Mouse (Mus musculus): ENCODE results near the gene Shank1. TPM values are rescaled to one million over a fixed set of nuclear protein-coding genes. Genes with fewer than 3 reads are reported as not detected.

Shank1 gene
- 0.78 and 0.85 TPM in 2 replicates for polyA plus RNA-seq (2014; fragmentation: Nextera tagmentation; extraction: Ambion mirVana)

GRCm38 (mm10) chr7:44309475-44310284, at the start of gene Shank1:
Gene Shank1, plus strand, starts transcription at chr7:44310253.
- peak within 1 kb of the TSS; percentile 41 for H3K4me3 ChIP-seq (ENCODE audit: low read depth, low read length)
- no peaks in the 10 kb centered on the region for H3K36me3 ChIP-seq (ENCODE audit: control insufficient read depth, insufficient read depth, low read length)
- peak within 1 kb of the TSS; percentile 94 for H3K4me2 ChIP-seq (ENCODE audit: low read depth, severe bottlenecking)
- DNase-seq (ENCODE audit: low spot score) (no peak), ATAC-seq (ENCODE audit: insufficient number of reproducible peaks, low FRiP score, low TSS enrichment, low read depth) (no peak)
- no peaks in the 10 kb centered on the region for H3K9me3 ChIP-seq (ENCODE audit: control insufficient read depth, low read length)
- 15% methylated on average over 16 of the region's 22 CpGs for WGBS
- peak within 1 kb of the TSS; percentile 45 for H3K9ac ChIP-seq (ENCODE audit: low read length)
- peaks cover 13% of the 10 kb centered on the region for H3K4me1 ChIP-seq (ENCODE audit: control insufficient read depth, insufficient read depth, low read length)
- H3K27ac ChIP-seq (replicated peaks; ENCODE audit: low read depth, low read length) = no peak within 1 kb of the TSS
- H3K27me3 ChIP-seq (ENCODE audit: control insufficient read depth, insufficient read depth, low read length) = peaks cover 16% of the 10 kb centered on the region

GRCm38 (mm10) chr7:44260410-44260809, 49.6 kb upstream of the Shank1 start:
- ATAC-seq (ENCODE audit: insufficient number of reproducible peaks, low FRiP score, low TSS enrichment, low read depth) (no peak), DNase-seq (ENCODE audit: low spot score) (no peak)
- Histone ChIP-seq H3K9ac (ENCODE audit: low read length) (no peak overlapping the region), H3K36me3 (ENCODE audit: control insufficient read depth, insufficient read depth, low read length) (no peaks in the 10 kb centered on the region), H3K27ac (replicated peaks; ENCODE audit: low read depth, low read length) (no peak overlapping the region), H3K4me2 (ENCODE audit: low read depth, severe bottlenecking) (no peak overlapping the region), H3K4me3 (ENCODE audit: low read depth, low read length) (no peak overlapping the region), H3K4me1 (ENCODE audit: control insufficient read depth, insufficient read depth, low read length) (peaks cover 4% of the 10 kb centered on the region; the same call in 1 of the 2 replicates), H3K27me3 (ENCODE audit: control insufficient read depth, insufficient read depth, low read length) (peaks cover 9% of the 10 kb centered on the region), H3K9me3 (ENCODE audit: control insufficient read depth, low read length) (no peaks in the 10 kb centered on the region; the same call in 1 of the 2 replicates)
- WGBS = 71% methylated on average over 6 of the region's 6 CpGs

GRCm38 (mm10) chr7:44261147-44261546, 48.9 kb upstream of the Shank1 start, which contains the start of gene Gm15517:
Gene Gm15517, plus strand, starts transcription at chr7:44261447.
- no peaks in the 10 kb centered on the region for H3K36me3 ChIP-seq (ENCODE audit: control insufficient read depth, insufficient read depth, low read length)
- peaks cover 4% of the 10 kb centered on the region; the same call in 1 of the 2 replicates for H3K4me1 ChIP-seq (ENCODE audit: control insufficient read depth, insufficient read depth, low read length)
- H3K9ac ChIP-seq (ENCODE audit: low read length) = no peak within 1 kb of the TSS
- H3K27me3 ChIP-seq (ENCODE audit: control insufficient read depth, insufficient read depth, low read length) = peaks cover 9% of the 10 kb centered on the region
- ATAC-seq (ENCODE audit: insufficient number of reproducible peaks, low FRiP score, low TSS enrichment, low read depth) (no peak), DNase-seq (ENCODE audit: low spot score) (no peak)
- H3K4me2 ChIP-seq (ENCODE audit: low read depth, severe bottlenecking) = no peak within 1 kb of the TSS
- no peaks in the 10 kb centered on the region; the same call in 1 of the 2 replicates for H3K9me3 ChIP-seq (ENCODE audit: control insufficient read depth, low read length)
- H3K4me3 ChIP-seq (ENCODE audit: low read depth, low read length) = no peak within 1 kb of the TSS
- H3K27ac ChIP-seq (replicated peaks; ENCODE audit: low read depth, low read length) = no peak within 1 kb of the TSS
- 64% methylated on average over 5 of the region's 5 CpGs for WGBS

- H3K9ac ChIP-seq (ENCODE audit: low read length) = no peak overlapping the region
- H3K9me3 ChIP-seq (ENCODE audit: control insufficient read depth, low read length) = no peaks in the 10 kb centered on the region; the same call in 1 of the 2 replicates
- peak; percentile 41 for ATAC-seq (ENCODE audit: insufficient number of reproducible peaks, low FRiP score, low TSS enrichment, low read depth)
- peak overlapping the region; percentile 31 for H3K4me2 ChIP-seq (ENCODE audit: low read depth, severe bottlenecking)
- H3K27me3 ChIP-seq (ENCODE audit: control insufficient read depth, insufficient read depth, low read length) = peaks cover 9% of the 10 kb centered on the region
- H3K4me3 ChIP-seq (ENCODE audit: low read depth, low read length) = no peak overlapping the region
- peak; percentile 99 for DNase-seq (ENCODE audit: low spot score)
- no peaks in the 10 kb centered on the region for H3K36me3 ChIP-seq (ENCODE audit: control insufficient read depth, insufficient read depth, low read length)
- 3% methylated on average over 34 of the region's 34 CpGs for WGBS
- H3K27ac ChIP-seq (replicated peaks; ENCODE audit: low read depth, low read length) = no peak overlapping the region
- peaks cover 4% of the 10 kb centered on the region; the same call in 1 of the 2 replicates for H3K4me1 ChIP-seq (ENCODE audit: control insufficient read depth, insufficient read depth, low read length)
Measured at GRCm38 (mm10) chr7:44262791-44263643, 47.0 kb upstream of the Shank1 start.

GRCm38 (mm10) chr7:44268117-44268516, 41.9 kb upstream of the Shank1 start:
- no peak for DNase-seq (ENCODE audit: low spot score)
- Histone ChIP-seq H3K9me3 (ENCODE audit: control insufficient read depth, low read length) (no peaks in the 10 kb centered on the region; the same call in 1 of the 2 replicates), H3K4me1 (ENCODE audit: control insufficient read depth, insufficient read depth, low read length) (peaks cover 1% of the 10 kb centered on the region; the same call in 1 of the 2 replicates), H3K4me2 (ENCODE audit: low read depth, severe bottlenecking) (no peak overlapping the region), H3K27me3 (ENCODE audit: control insufficient read depth, insufficient read depth, low read length) (peaks cover 7% of the 10 kb centered on the region), H3K27ac (replicated peaks; ENCODE audit: low read depth, low read length) (no peak overlapping the region), H3K4me3 (ENCODE audit: low read depth, low read length) (no peak overlapping the region), H3K36me3 (ENCODE audit: control insufficient read depth, insufficient read depth, low read length) (no peaks in the 10 kb centered on the region), H3K9ac (ENCODE audit: low read length) (no peak overlapping the region)
- ATAC-seq (ENCODE audit: insufficient number of reproducible peaks, low FRiP score, low TSS enrichment, low read depth) = no peak
- 81% methylated on average over 11 of the region's 11 CpGs for WGBS

GRCm38 (mm10) chr7:44269397-44269796, 40.7 kb upstream of the Shank1 start:
- no peaks in the 10 kb centered on the region for H3K4me1 ChIP-seq (ENCODE audit: control insufficient read depth, insufficient read depth, low read length)
- WGBS = 85% methylated on average over 2 of the region's 2 CpGs
- H3K4me2 ChIP-seq (ENCODE audit: low read depth, severe bottlenecking) = no peak overlapping the region
- H3K9me3 ChIP-seq (ENCODE audit: control insufficient read depth, low read length) = no peaks in the 10 kb centered on the region
- DNase-seq (ENCODE audit: low spot score) = no peak
- H3K9ac ChIP-seq (ENCODE audit: low read length) = no peak overlapping the region
- H3K27me3 ChIP-seq (ENCODE audit: control insufficient read depth, insufficient read depth, low read length) = peaks cover 5% of the 10 kb centered on the region; the same call in 1 of the 2 replicates
- H3K36me3 ChIP-seq (ENCODE audit: control insufficient read depth, insufficient read depth, low read length) = no peaks in the 10 kb centered on the region
- H3K4me3 ChIP-seq (ENCODE audit: low read depth, low read length) = no peak overlapping the region
- H3K27ac ChIP-seq (replicated peaks; ENCODE audit: low read depth, low read length) = no peak overlapping the region
- no peak for ATAC-seq (ENCODE audit: insufficient number of reproducible peaks, low FRiP score, low TSS enrichment, low read depth)

- H3K27ac ChIP-seq (replicated peaks; ENCODE audit: low read depth, low read length) = no peak overlapping the region
- peaks cover 3% of the 10 kb centered on the region; the same call in 1 of the 2 replicates for H3K27me3 ChIP-seq (ENCODE audit: control insufficient read depth, insufficient read depth, low read length)
- H3K4me1 ChIP-seq (ENCODE audit: control insufficient read depth, insufficient read depth, low read length) = no peaks in the 10 kb centered on the region
- 79% methylated on average over 2 of the region's 2 CpGs for WGBS
- no peak for ATAC-seq (ENCODE audit: insufficient number of reproducible peaks, low FRiP score, low TSS enrichment, low read depth)
- H3K36me3 ChIP-seq (ENCODE audit: control insufficient read depth, insufficient read depth, low read length) = no peaks in the 10 kb centered on the region
- no peaks in the 10 kb centered on the region for H3K9me3 ChIP-seq (ENCODE audit: control insufficient read depth, low read length)
- no peak for DNase-seq (ENCODE audit: low spot score)
- no peak overlapping the region for H3K9ac ChIP-seq (ENCODE audit: low read length)
- H3K4me3 ChIP-seq (ENCODE audit: low read depth, low read length) = no peak overlapping the region
- H3K4me2 ChIP-seq (ENCODE audit: low read depth, severe bottlenecking) = no peak overlapping the region
Measured at GRCm38 (mm10) chr7:44271309-44271708, 38.7 kb upstream of the Shank1 start.

- H3K9me3 ChIP-seq (ENCODE audit: control insufficient read depth, low read length) = no peaks in the 10 kb centered on the region
- ATAC-seq (ENCODE audit: insufficient number of reproducible peaks, low FRiP score, low TSS enrichment, low read depth) (no peak), DNase-seq (ENCODE audit: low spot score) (no peak)
- H3K4me1 ChIP-seq (ENCODE audit: control insufficient read depth, insufficient read depth, low read length) = no peaks in the 10 kb centered on the region
- H3K27me3 ChIP-seq (ENCODE audit: control insufficient read depth, insufficient read depth, low read length) = peaks cover 3% of the 10 kb centered on the region; the same call in 1 of the 2 replicates
- H3K27ac ChIP-seq (replicated peaks; ENCODE audit: low read depth, low read length) = no peak overlapping the region
- 87% methylated on average over 7 of the region's 7 CpGs for WGBS
- no peak overlapping the region for H3K4me3 ChIP-seq (ENCODE audit: low read depth, low read length)
- H3K9ac ChIP-seq (ENCODE audit: low read length) = no peak overlapping the region
- H3K4me2 ChIP-seq (ENCODE audit: low read depth, severe bottlenecking) = no peak overlapping the region
- no peaks in the 10 kb centered on the region for H3K36me3 ChIP-seq (ENCODE audit: control insufficient read depth, insufficient read depth, low read length)
Measured at GRCm38 (mm10) chr7:44272546-44272945, 37.5 kb upstream of the Shank1 start.

Data from limb, embryonic 11.5 days (tissue).